Mouse (Mus musculus) ovary, postnatal 10 days (tissue): Measurements from ENCODE around the gene Cldn13.
"Not testable (repeated sequence)": the region's sequence is repeated elsewhere in the genome, so short reads cannot be mapped to it uniquely, and the experiment has no call there.

Source experiments
- DNase-seq: peaks from one replicate; pipeline ENCODE4 v3.0.0; 2022; ENCODE audit warnings: low spot score

Gene Cldn13

GRCm38 (mm10) chr5:134915311-134915710, at the start of gene Cldn13:
Gene Cldn13, minus strand, starts transcription at chr5:134915526.
- DNase-seq: no peak

- not testable (repeated sequence) for DNase-seq
These were observed 49.3 kb upstream of the Cldn13 start for GRCm38 (mm10) chr5:134964655-134965054.

- no peak for DNase-seq
These were observed 48.2 kb upstream of the Cldn13 start for GRCm38 (mm10) chr5:134963546-134963945.

- no peak for DNase-seq
These were observed 46.2 kb upstream of the Cldn13 start for GRCm38 (mm10) chr5:134961519-134961918.

- DNase-seq: no peak
These were observed 45.1 kb upstream of the Cldn13 start for GRCm38 (mm10) chr5:134960430-134960829.

- DNase-seq: no peak
These were observed 43.8 kb upstream of the Cldn13 start for GRCm38 (mm10) chr5:134959114-134959513.

GRCm38 (mm10) chr5:134955491-134955890, 40.2 kb upstream of the Cldn13 start:
- no peak for DNase-seq

- no peak for DNase-seq
These were observed 35.9 kb upstream of the Cldn13 start for GRCm38 (mm10) chr5:134951053-134951884.

- no peak for DNase-seq
These were observed 32.7 kb upstream of the Cldn13 start for GRCm38 (mm10) chr5:134948085-134948439.

- no peak for DNase-seq
These were observed 32.2 kb upstream of the Cldn13 start for GRCm38 (mm10) chr5:134947420-134948084.

GRCm38 (mm10) chr5:134946857-134947255, 31.5 kb upstream of the Cldn13 start, which contains the start of gene Cldn4:
Gene Cldn4, minus strand, starts transcription at chr5:134946934.
- DNase-seq: no peak

GRCm38 (mm10) chr5:134946063-134946856, 30.9 kb upstream of the Cldn13 start:
- DNase-seq: no peak

GRCm38 (mm10) chr5:134945266-134945959, 30.1 kb upstream of the Cldn13 start:
- DNase-seq: no peak

- DNase-seq: no peak
These were observed 28.9 kb upstream of the Cldn13 start for GRCm38 (mm10) chr5:134944179-134944578.

- no peak for DNase-seq
These were observed 27.4 kb upstream of the Cldn13 start for GRCm38 (mm10) chr5:134942740-134943139.

GRCm38 (mm10) chr5:134941472-134942209, 26.3 kb upstream of the Cldn13 start:
- no peak for DNase-seq

- DNase-seq: not testable (repeated sequence)
These were observed 24.2 kb upstream of the Cldn13 start for GRCm38 (mm10) chr5:134939554-134939953.

- DNase-seq: no peak
These were observed 23.7 kb upstream of the Cldn13 start for GRCm38 (mm10) chr5:134939069-134939468.

GRCm38 (mm10) chr5:134936626-134937185, 21.4 kb upstream of the Cldn13 start:
- DNase-seq: no peak

GRCm38 (mm10) chr5:134936051-134936450, 20.7 kb upstream of the Cldn13 start:
- no peak for DNase-seq

GRCm38 (mm10) chr5:134934666-134935065, 19.3 kb upstream of the Cldn13 start:
- DNase-seq: no peak
